Mouse (Mus musculus) hindbrain, embryonic 12.5 days (tissue): Measurements from ENCODE around the gene Maml1. TPM values are rescaled to one million over a fixed set of nuclear protein-coding genes. Genes with fewer than 3 reads are reported as not detected.

Experiments
- ATAC-seq: fragments of 200-750 bp; cut with Nextera tagmentation; 2 replicates; pipeline ENCODE4 v1.8.0; 2017; ENCODE audit warnings: moderate TSS enrichment; ENCODE audit not compliant: low FRiP score
- H3K27ac ChIP-seq: fragments of 300-500 bp; sonication (generic); 2 replicates; pipeline ENCODE4 v1.5.1; 2016; ENCODE audit warnings: mild to moderate bottlenecking
- H3K27me3 ChIP-seq: fragments of 300-500 bp; sonication (generic); 2 replicates; pipeline ENCODE4 v1.6.1; 2016; ENCODE audit warnings: mild to moderate bottlenecking
- H3K36me3 ChIP-seq: fragments of 300-500 bp; sonication (generic); 2 replicates; pipeline ENCODE4 v1.6.1; 2016; ENCODE audit warnings: mild to moderate bottlenecking
- H3K4me1 ChIP-seq: fragments of 300-500 bp; sonication (generic); 2 replicates; pipeline ENCODE4 v1.6.1; 2016
- H3K4me2 ChIP-seq: fragments of 300-500 bp; sonication (generic); replicated peaks from 2 replicates; pipeline ENCODE4 v1.6.1; 2016; ENCODE audit warnings: mild to moderate bottlenecking
- H3K4me3 ChIP-seq: fragments of 300-500 bp; sonication (generic); 2 replicates; pipeline ENCODE4 v1.5.1; 2016; ENCODE audit warnings: mild to moderate bottlenecking
- H3K9ac ChIP-seq: fragments of 300-500 bp; sonication (generic); 2 replicates; pipeline ENCODE4 v1.6.1; 2016; ENCODE audit warnings: mild to moderate bottlenecking, moderate library complexity
- H3K9me3 ChIP-seq: fragments of 300-500 bp; sonication (generic); replicated peaks from 2 replicates; pipeline ENCODE4 v1.6.1; 2016; ENCODE audit warnings: mild to moderate bottlenecking
- WGBS: fragments of 180-500 bp; shearing (Covaris S2); methylation state at CpG from one replicate; pipeline ENCODE4 v1.1.7; 2016; 5-methylcytosine and 5-hydroxymethylcytosine counted together
- polyA plus RNA-seq: library from polyadenylated mRNA; unstranded; fragments of >200 nt; fragmentation: Nextera tagmentation; extraction: Ambion mirVana; gene quantifications from 2 replicates; pipeline ENCODE4 v1.2.1, GENCODE M21; 2016

Maml1 gene
- polyA plus RNA-seq, 1 experiment from 2014 or later, result 8.1 TPM

- Histone ChIP-seq H3K4me3 (peak overlapping the region; percentile 56), H3K9ac (peak overlapping the region; percentile 61), H3K27ac (no peak overlapping the region), H3K27me3 (peaks cover 41% of the 10 kb centered on the region), H3K9me3 (no peaks in the 10 kb centered on the region), H3K36me3 (peaks cover 31% of the 10 kb centered on the region), H3K4me2 (peak overlapping the region; percentile 84), H3K4me1 (peaks cover 14% of the 10 kb centered on the region)
- ATAC-seq, result peak; percentile 89
- under 1% methylated on average over 27 of the region's 27 CpGs for WGBS
These were observed 55.6 kb downstream of the Maml1 start for GRCm38 (mm10) chr11:50236540-50236936.

- peaks cover 31% of the 10 kb centered on the region for H3K36me3 ChIP-seq
- H3K4me1 ChIP-seq, result peaks cover 19% of the 10 kb centered on the region
- 94% methylated on average over 23 of the region's 25 CpGs for WGBS
- H3K9ac ChIP-seq, result no peak overlapping the region
- H3K27ac ChIP-seq, result no peak overlapping the region
- no peaks in the 10 kb centered on the region for H3K9me3 ChIP-seq
- peaks cover 49% of the 10 kb centered on the region for H3K27me3 ChIP-seq
- ATAC-seq, result no peak
- H3K4me3 ChIP-seq, result no peak overlapping the region
- no peak overlapping the region for H3K4me2 ChIP-seq
These were observed 57.5 kb downstream of the Maml1 start for GRCm38 (mm10) chr11:50234606-50235005.

DNA sequence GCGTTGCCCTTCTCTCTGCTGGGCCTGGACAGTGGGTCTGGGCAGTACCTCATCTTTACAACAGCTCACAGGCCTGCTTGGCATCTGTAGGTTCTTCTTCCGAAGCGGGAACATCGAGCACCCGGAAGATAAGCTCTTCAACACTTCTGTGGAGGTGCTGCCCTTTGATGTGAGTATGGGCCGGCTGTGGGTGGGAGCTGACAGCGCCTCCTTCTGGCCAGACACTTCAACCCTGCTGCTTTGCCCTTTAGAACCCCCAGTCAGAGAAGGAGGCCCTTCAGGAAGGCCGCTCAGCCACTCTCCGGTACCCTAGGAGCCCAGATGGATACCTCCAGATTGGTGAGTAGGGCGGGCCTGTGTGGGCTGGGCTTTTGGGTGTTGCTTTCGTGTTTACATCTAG is 58.1 kb downstream of the Maml1 start:
- WGBS, result 82% methylated on average over 11 of the region's 11 CpGs
- no peak overlapping the region for H3K4me2 ChIP-seq
- H3K27me3 ChIP-seq, result peaks cover 49% of the 10 kb centered on the region
- H3K4me1 ChIP-seq, result peaks cover 24% of the 10 kb centered on the region
- no peak overlapping the region for H3K9ac ChIP-seq
- H3K4me3 ChIP-seq, result no peak overlapping the region
- no peaks in the 10 kb centered on the region for H3K9me3 ChIP-seq
- H3K27ac ChIP-seq, result no peak overlapping the region
- H3K36me3 ChIP-seq, result peaks cover 31% of the 10 kb centered on the region
- ATAC-seq, result no peak

DNA sequence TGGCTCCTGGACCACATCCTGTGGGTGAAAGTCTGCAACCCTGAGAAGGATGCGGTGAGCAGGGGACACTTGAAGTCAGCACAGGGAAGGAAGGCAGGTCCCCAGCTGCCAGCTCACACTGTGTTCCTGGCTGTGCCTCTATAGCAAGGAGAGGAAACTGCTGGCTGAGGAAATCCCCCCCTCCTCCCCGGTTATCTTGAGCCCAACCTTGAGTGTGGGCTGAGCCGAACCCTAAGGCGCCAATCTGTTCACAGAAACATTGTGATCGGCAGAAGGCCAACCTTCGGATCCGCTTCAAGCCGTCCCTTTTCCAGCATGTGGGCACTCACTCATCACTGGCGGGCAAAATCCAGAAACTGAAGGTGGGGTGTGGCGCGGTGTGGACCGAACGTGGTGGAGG is 59.1 kb downstream of the Maml1 start:
- H3K9ac ChIP-seq, result no peak overlapping the region
- no peak overlapping the region for H3K4me3 ChIP-seq
- ATAC-seq, result no peak
- no peak overlapping the region for H3K4me2 ChIP-seq
- no peaks in the 10 kb centered on the region for H3K9me3 ChIP-seq
- peaks cover 42% of the 10 kb centered on the region for H3K27me3 ChIP-seq
- H3K36me3 ChIP-seq, result peaks cover 31% of the 10 kb centered on the region
- no peak overlapping the region for H3K27ac ChIP-seq
- H3K4me1 ChIP-seq, result peaks cover 32% of the 10 kb centered on the region
- 92% methylated on average over 13 of the region's 13 CpGs for WGBS

GRCm38 (mm10) chr11:50231411-50231810 is 60.7 kb downstream of the Maml1 start:
- no peak for ATAC-seq
- Histone ChIP-seq H3K4me3 (no peak overlapping the region), H3K9ac (no peak overlapping the region), H3K27ac (no peak overlapping the region), H3K27me3 (peaks cover 26% of the 10 kb centered on the region), H3K36me3 (peaks cover 31% of the 10 kb centered on the region), H3K9me3 (no peaks in the 10 kb centered on the region), H3K4me1 (peaks cover 40% of the 10 kb centered on the region), H3K4me2 (peak overlapping the region; percentile 51; the same call in 1 of the 2 replicates)
- WGBS, result 22% methylated on average over 8 of the region's 8 CpGs

GRCm38 (mm10) chr11:50230481-50231304 is 61.4 kb downstream of the Maml1 start:
- Histone ChIP-seq H3K4me2 (peak overlapping the region; percentile 51), H3K9me3 (no peaks in the 10 kb centered on the region), H3K4me3 (no peak overlapping the region), H3K27me3 (peaks cover 20% of the 10 kb centered on the region), H3K27ac (no peak overlapping the region), H3K4me1 (peaks cover 41% of the 10 kb centered on the region), H3K36me3 (peaks cover 31% of the 10 kb centered on the region), H3K9ac (no peak overlapping the region)
- ATAC-seq, result no peak
- WGBS, result 20% methylated on average over 45 of the region's 45 CpGs

- H3K9ac ChIP-seq, result no peak overlapping the region; the same call in 1 of the 2 replicates
- no peaks in the 10 kb centered on the region for H3K9me3 ChIP-seq
These were observed 62.7 kb downstream of the Maml1 start for GRCm38 (mm10) chr11:50229252-50229910.

DNA sequence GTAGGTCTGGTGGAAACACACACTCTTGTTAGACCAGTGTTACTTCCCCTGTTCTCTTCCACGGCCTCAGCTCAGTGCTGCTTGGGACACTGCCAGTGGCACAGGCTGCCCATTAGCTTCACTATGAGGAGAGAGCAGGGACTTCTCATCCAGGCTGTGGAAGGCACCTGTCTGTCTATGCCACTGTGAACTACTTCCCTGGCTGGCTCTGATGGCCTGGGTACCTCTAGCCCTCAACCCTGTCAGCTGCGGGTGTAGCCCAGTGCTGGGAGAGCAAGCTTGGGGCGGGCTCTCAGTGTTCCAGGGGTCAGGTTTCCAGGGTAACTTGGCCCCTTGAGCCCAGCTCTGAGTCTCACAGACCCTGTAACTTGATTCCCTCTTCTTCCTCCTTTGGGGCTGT is 63.3 kb downstream of the Maml1 start:
- no peak for ATAC-seq
- 0 out of 2 replicates have a peak overlapping the region, but pooled peaks have one; percentile 4 for H3K4me2 ChIP-seq

More at GRCm38 (mm10) chr11:50229252-50229910, 62.7 kb downstream of the Maml1 start:
- H3K4me3 ChIP-seq, result no peak overlapping the region
- no peak overlapping the region for H3K4me2 ChIP-seq
- no peak for ATAC-seq
- peaks cover 26% of the 10 kb centered on the region for H3K36me3 ChIP-seq
- peaks cover 42% of the 10 kb centered on the region for H3K4me1 ChIP-seq
- H3K27ac ChIP-seq, result no peak overlapping the region
- peaks cover 14% of the 10 kb centered on the region for H3K27me3 ChIP-seq
- WGBS, result 50% methylated on average over 7 of the region's 7 CpGs

DNA sequence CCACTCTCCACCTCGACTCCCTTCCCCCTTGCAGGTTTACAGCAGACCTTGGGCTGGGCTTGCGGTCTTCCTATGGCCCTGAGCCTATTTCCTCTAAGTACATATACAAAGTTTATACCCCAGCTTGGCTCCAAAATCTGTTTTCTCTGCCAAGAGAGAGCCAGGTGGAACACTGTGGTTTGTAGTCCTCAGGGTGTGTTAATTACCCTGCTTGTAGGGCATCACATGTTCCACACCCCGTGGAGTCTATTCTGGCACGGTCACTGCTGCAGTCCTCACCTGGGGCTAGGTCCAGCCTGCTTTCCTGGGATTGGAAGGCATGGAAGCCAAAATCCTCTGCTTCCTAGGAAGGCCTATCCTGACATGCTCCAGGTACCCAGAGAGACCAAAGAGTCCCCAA is 64.4 kb downstream of the Maml1 start:
- Histone ChIP-seq H3K4me2 (no peak overlapping the region), H3K4me3 (no peak overlapping the region), H3K27ac (no peak overlapping the region), H3K27me3 (peaks cover 14% of the 10 kb centered on the region), H3K36me3 (peaks cover 10% of the 10 kb centered on the region), H3K9me3 (no peaks in the 10 kb centered on the region), H3K4me1 (peaks cover 56% of the 10 kb centered on the region), H3K9ac (no peak overlapping the region)
- ATAC-seq, result no peak
- 88% methylated on average over 4 of the region's 4 CpGs for WGBS

More for the DNA sequence above, 63.3 kb downstream of the Maml1 start:
- Histone ChIP-seq H3K9me3 (no peaks in the 10 kb centered on the region), H3K27me3 (peaks cover 14% of the 10 kb centered on the region), H3K4me3 (no peak overlapping the region), H3K27ac (no peak overlapping the region), H3K9ac (peak overlapping the region; percentile 23; the same call in 1 of the 2 replicates), H3K4me1 (peaks cover 46% of the 10 kb centered on the region), H3K36me3 (peaks cover 20% of the 10 kb centered on the region)
- WGBS, result 21% methylated on average over 3 of the region's 3 CpGs

DNA sequence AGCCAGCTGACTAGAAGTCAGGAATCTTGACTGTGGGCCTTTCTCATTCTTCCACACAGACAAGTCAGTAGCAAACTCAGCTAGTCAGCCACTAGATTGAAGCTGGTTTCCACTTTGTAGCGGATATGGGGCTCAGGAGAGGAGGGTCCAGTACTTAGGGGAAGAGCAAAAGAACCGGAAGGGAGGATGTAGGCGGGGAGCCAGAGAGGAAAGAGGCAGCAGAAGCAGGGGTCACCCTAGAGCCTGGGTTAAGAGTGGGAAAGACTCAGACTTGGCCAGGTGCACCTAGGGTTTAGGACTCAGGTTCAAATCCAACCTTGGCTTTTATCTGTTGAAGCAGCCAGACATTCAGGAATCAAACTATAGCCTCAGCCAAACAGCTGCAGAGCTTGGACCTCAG is 64.9 kb downstream of the Maml1 start:
- Histone ChIP-seq H3K36me3 (peaks cover 4% of the 10 kb centered on the region), H3K4me3 (no peak overlapping the region), H3K4me2 (peak overlapping the region; percentile 84; the same call in 1 of the 2 replicates), H3K27ac (no peak overlapping the region), H3K9me3 (no peaks in the 10 kb centered on the region), H3K27me3 (peaks cover 14% of the 10 kb centered on the region), H3K4me1 (peaks cover 56% of the 10 kb centered on the region), H3K9ac (0 out of 2 replicates have a peak overlapping the region, but pooled peaks have one; percentile 99)
- WGBS, result 80% methylated on average over 3 of the region's 3 CpGs
- ATAC-seq, result no peak

- Histone ChIP-seq H3K4me3 (peak overlapping the region; percentile 97), H3K27me3 (peaks cover 14% of the 10 kb centered on the region), H3K9ac (peak overlapping the region; percentile 99), H3K4me1 (peaks cover 56% of the 10 kb centered on the region), H3K4me2 (peak overlapping the region; percentile 84), H3K27ac (peak overlapping the region; percentile 23; the same call in 1 of the 2 replicates), H3K9me3 (no peaks in the 10 kb centered on the region), H3K36me3 (no peaks in the 10 kb centered on the region)
- ATAC-seq, result no peak
- WGBS, result 40% methylated on average over 2 of the region's 2 CpGs
These were observed 65.7 kb downstream of the Maml1 start for GRCm38 (mm10) chr11:50226406-50226805.

GRCm38 (mm10) chr11:50225611-50226378 is 66.3 kb downstream of the Maml1 start:
- WGBS, result 4% methylated on average over 34 of the region's 34 CpGs
- ATAC-seq, result peak; percentile 33
- Histone ChIP-seq H3K9ac (peak overlapping the region; percentile 99), H3K36me3 (no peaks in the 10 kb centered on the region), H3K27ac (peak overlapping the region; percentile 94), H3K9me3 (no peaks in the 10 kb centered on the region), H3K4me2 (peak overlapping the region; percentile 84), H3K4me1 (peaks cover 53% of the 10 kb centered on the region), H3K4me3 (peak overlapping the region; percentile 97), H3K27me3 (peaks cover 14% of the 10 kb centered on the region)
